In the genomic region with DNA sequence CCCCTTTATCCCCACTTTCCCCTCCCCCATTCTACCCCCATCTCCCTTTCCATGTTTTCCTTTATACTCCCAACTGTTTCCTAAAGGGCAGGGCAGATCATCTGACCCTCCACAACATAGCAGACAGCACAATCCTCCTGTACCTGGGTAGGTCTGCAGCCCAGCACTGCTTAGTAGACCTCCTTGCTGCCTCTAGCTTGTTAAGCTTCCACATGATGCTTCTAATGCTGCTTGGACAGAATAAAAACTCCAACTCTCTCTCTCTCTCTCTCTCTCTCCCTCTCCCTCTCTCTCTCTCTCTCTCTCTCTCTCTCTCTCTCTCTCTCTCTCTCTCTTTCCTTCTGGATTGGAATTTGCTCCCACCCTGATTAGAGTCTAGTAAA, we compare ENCODE assay signal across 14 mouse cellular contexts.
DNase-seq lines count a peak whose midpoint lies in the region; ATAC-seq lines count a peak whose summit lies in the region.
"Had no signal": no experiment of that assay in that cellular context is flagged by ENCODE, and none has a peak within 500 bp of the region (broad histone marks: within the 10 kb centered on the region; RNA-seq: fewer than 3 reads in every experiment).

No protein-coding gene starts in this region.

- peak overlapping the region; percentile 61 for H3K4me2 ChIP-seq in liver, embryonic 11.5 days
- no peak overlapping the region for H3K4me2 ChIP-seq in midbrain, embryonic 13.5 days (replicated peaks)
- H3K4me2 ChIP-seq: embryonic facial prominence, embryonic 15.5 days had no signal

- no peak for DNase-seq in heart, embryonic 10.5 days (ENCODE audit: low spot score)
- no peak for DNase-seq in heart, adult 18-20 months
- no peak for DNase-seq in liver, embryonic 11.5 days (ENCODE audit: low spot score)
- no peak for DNase-seq in liver
- no peak for DNase-seq in limb, embryonic 10.5 days (ENCODE audit: low spot score)
- DNase-seq in urinary bladder, adult 2 months (ENCODE audit: low spot score), result no peak
- DNase-seq in frontal cortex, postnatal 25 days (ENCODE audit: low spot score in 2 of 2), result no peak
- DNase-seq: B cell, adult 2 months; cerebellum, postnatal 14 days; layer of hippocampus, adult 9-11 months; thymus, postnatal 14 days had no signal

- H3K27ac ChIP-seq in heart, embryonic 10.5 days, result peak overlapping the region; percentile 81
- H3K27ac ChIP-seq in liver, embryonic 11.5 days (ENCODE audit: low read depth, low read length), result peak overlapping the region; percentile 29
- H3K27ac ChIP-seq in limb, embryonic 10.5 days, result peak overlapping the region; percentile 84
- H3K27ac ChIP-seq in midbrain, embryonic 13.5 days, result no peak overlapping the region
- H3K27ac ChIP-seq: embryonic facial prominence, embryonic 15.5 days had no signal

- no peaks in the 10 kb centered on the region for H3K9me3 ChIP-seq in heart, embryonic 10.5 days
- H3K9me3 ChIP-seq in liver, embryonic 11.5 days (ENCODE audit: control insufficient read depth, low read length), result no peaks in the 10 kb centered on the region
- no peaks in the 10 kb centered on the region for H3K9me3 ChIP-seq in limb, embryonic 10.5 days (replicated peaks)
- H3K9me3 ChIP-seq in midbrain, embryonic 13.5 days, result no peaks in the 10 kb centered on the region
- H3K9me3 ChIP-seq: embryonic facial prominence, embryonic 15.5 days had no signal

- H3K27me3 ChIP-seq in heart, embryonic 10.5 days (ENCODE audit: insufficient read depth, poor library complexity, severe bottlenecking), result no peaks in the 10 kb centered on the region
- no peaks in the 10 kb centered on the region for H3K27me3 ChIP-seq in liver, embryonic 11.5 days (replicated peaks; ENCODE audit: control insufficient read depth, insufficient read depth, low read length)
- no peaks in the 10 kb centered on the region for H3K27me3 ChIP-seq in limb, embryonic 10.5 days (ENCODE audit: low read depth, poor library complexity, severe bottlenecking)
- H3K27me3 ChIP-seq in midbrain, embryonic 13.5 days, result no peaks in the 10 kb centered on the region
- H3K27me3 ChIP-seq: embryonic facial prominence, embryonic 15.5 days had no signal

- no peak for ATAC-seq in liver, embryonic 11.5 days (replicated peaks; ENCODE audit: low FRiP score)
- ATAC-seq in midbrain, embryonic 13.5 days, result peak; percentile 68
- ATAC-seq: activated CD4-positive, CD25-positive, alpha-beta regulatory T cell, adult 4 months had no signal

- H3K9ac ChIP-seq in liver, embryonic 11.5 days (ENCODE audit: low read depth, low read length), result peak overlapping the region; percentile 61
- H3K9ac ChIP-seq in midbrain, embryonic 13.5 days (replicated peaks), result no peak overlapping the region
- H3K9ac ChIP-seq: embryonic facial prominence, embryonic 15.5 days had no signal

- H3K4me3 ChIP-seq in heart, embryonic 10.5 days, result peak overlapping the region; percentile 37; the same call in 1 of the 2 replicates
- H3K4me3 ChIP-seq in liver, embryonic 11.5 days (ENCODE audit: low read depth, low read length), result peak overlapping the region; percentile 40
- no peak overlapping the region for H3K4me3 ChIP-seq in limb, embryonic 10.5 days
- no peak overlapping the region for H3K4me3 ChIP-seq in midbrain, embryonic 13.5 days (replicated peaks)
- H3K4me3 ChIP-seq: embryonic facial prominence, embryonic 15.5 days had no signal

- H3K4me1 ChIP-seq in heart, embryonic 10.5 days, result peaks cover 66% of the 10 kb centered on the region
- H3K4me1 ChIP-seq in liver, embryonic 11.5 days (replicated peaks; ENCODE audit: control insufficient read depth, insufficient read depth, low read length), result peaks cover 20% of the 10 kb centered on the region
- H3K4me1 ChIP-seq in limb, embryonic 10.5 days, result peaks cover 81% of the 10 kb centered on the region
- peaks cover 15% of the 10 kb centered on the region for H3K4me1 ChIP-seq in midbrain, embryonic 13.5 days (replicated peaks)

- H3K36me3 ChIP-seq in heart, embryonic 10.5 days, result no peaks in the 10 kb centered on the region
- no peaks in the 10 kb centered on the region for H3K36me3 ChIP-seq in liver, embryonic 11.5 days (ENCODE audit: control insufficient read depth, insufficient read depth, low read length)
- H3K36me3 ChIP-seq in limb, embryonic 10.5 days, result no peaks in the 10 kb centered on the region
- no peaks in the 10 kb centered on the region for H3K36me3 ChIP-seq in midbrain, embryonic 13.5 days
- H3K36me3 ChIP-seq: embryonic facial prominence, embryonic 15.5 days had no signal

Comparison
In these comparisons a context has a peak if more than half of its experiments do, and no peak if none do; other contexts are left out.
1. H3K4me3 ChIP-seq: peak in heart, embryonic 10.5 days (single experiment) and liver, embryonic 11.5 days (single experiment); none in limb, embryonic 10.5 days (single experiment) and midbrain, embryonic 13.5 days (single experiment).